Mouse (Mus musculus) heart, embryonic 14.5 days (tissue): Measurements from ENCODE around the gene Rps6kl1. TPM values are rescaled to one million over a fixed set of nuclear protein-coding genes. Genes with fewer than 3 reads are reported as not detected.
A peak's percentile ranks its signal among the peaks of the same experiment; 100 is the strongest.

Source experiments
- ATAC-seq: fragments of 200-750 bp; cut with Nextera tagmentation; 2 replicates; pipeline ENCODE4 v1.8.0; 2017; ENCODE audit warnings: low read depth, moderate TSS enrichment; ENCODE audit not compliant: insufficient number of reproducible peaks, insufficient read depth, low FRiP score
- H3K27ac ChIP-seq, 2 experiments: fragments of 200-500 bp in 1 of 2; fragments of 300-500 bp in 1 of 2; sonication (generic) in 1 of 2; replicated peaks in 1 of 2; 2 replicates each; pipeline ENCODE4 v1.5.1; 2012 to 2014; ENCODE audit warnings: low read depth in 2 of 2, low read length in 2 of 2, control low read depth in 1 of 2, mild to moderate bottlenecking in 1 of 2, mixed read lengths in 1 of 2; ENCODE audit not compliant: control insufficient read depth in 1 of 2, insufficient read depth in 1 of 2
- H3K27me3 ChIP-seq: fragments of 300-500 bp; sonication (generic); 2 replicates; pipeline ENCODE4 v1.6.1; 2014; ENCODE audit warnings: mild to moderate bottlenecking, low read length, control low read depth; ENCODE audit not compliant: control insufficient read depth, insufficient read depth
- H3K36me3 ChIP-seq: fragments of 300-500 bp; sonication (generic); 2 replicates; pipeline ENCODE4 v1.6.1; 2014; ENCODE audit warnings: mild to moderate bottlenecking, control low read depth, low read length, mixed read lengths; ENCODE audit not compliant: control insufficient read depth, insufficient read depth
- H3K4me1 ChIP-seq, 2 experiments: fragments of 200-500 bp in 1 of 2; fragments of 300-500 bp in 1 of 2; sonication (generic) in 1 of 2; 2 replicates each; pipeline ENCODE4 v1.6.1; 2012 to 2014; ENCODE audit warnings: low read length in 2 of 2, control low read depth in 1 of 2, mixed read lengths in 1 of 2; ENCODE audit not compliant: control insufficient read depth in 2 of 2, insufficient read depth in 2 of 2
- H3K4me2 ChIP-seq: fragments of 300-500 bp; sonication (generic); 2 replicates; pipeline ENCODE4 v1.6.1; 2014; ENCODE audit warnings: mild to moderate bottlenecking, low read length
- H3K4me3 ChIP-seq, 2 experiments: fragments of 200-500 bp in 1 of 2; fragments of 300-500 bp in 1 of 2; sonication (generic) in 1 of 2; 2 replicates each; pipeline ENCODE4 v1.5.1; 2012 to 2014; ENCODE audit warnings: low read length in 2 of 2, mild to moderate bottlenecking in 2 of 2, control low read depth in 1 of 2, low read depth in 1 of 2, moderate library complexity in 1 of 2; ENCODE audit not compliant: control insufficient read depth in 1 of 2, insufficient read depth in 1 of 2
- H3K9ac ChIP-seq: fragments of 300-500 bp; sonication (generic); 2 replicates; pipeline ENCODE4 v1.6.1; 2014; ENCODE audit warnings: mild to moderate bottlenecking, low read length
- H3K9me3 ChIP-seq: fragments of 300-500 bp; sonication (generic); 2 replicates; pipeline ENCODE4 v1.6.1; 2016; ENCODE audit warnings: low read length, control low read depth; ENCODE audit not compliant: control insufficient read depth
- WGBS: fragments of 180-500 bp; shearing (Covaris S2); extraction: QIAGEN DNeasy Blood & Tissue Kit; methylation state at CpG from one replicate; pipeline ENCODE4 v1.1.7; 2014; 5-methylcytosine and 5-hydroxymethylcytosine counted together
- polyA plus RNA-seq: library from polyadenylated mRNA; unstranded; fragments of >200 nt; fragmentation: Nextera tagmentation; extraction: Ambion mirVana; gene quantifications from 2 replicates; pipeline ENCODE4 v1.2.1, GENCODE M21; 2014

The Rps6kl1 gene
- polyA plus RNA-seq, 1 experiment from 2014 or later = 1.1 TPM

- no peaks in the 10 kb centered on the region for H3K27me3 ChIP-seq
- H3K27ac ChIP-seq = peak overlapping the region in 1 of 2 experiments; percentile 56; a peak in 1 of 4 replicates
- H3K4me3 ChIP-seq = no peak overlapping the region
- peaks cover 40% of the 10 kb centered on the region for H3K36me3 ChIP-seq
- ATAC-seq = no peak
- WGBS = 83% methylated on average over 3 of the region's 3 CpGs
- peak overlapping the region; percentile 87 for H3K4me2 ChIP-seq
- H3K9me3 ChIP-seq = no peaks in the 10 kb centered on the region
- H3K9ac ChIP-seq = no peak overlapping the region
- H3K4me1 ChIP-seq = peaks cover 10 to 33% of the 10 kb centered on the region in 2 experiments
Observed at GRCm38 (mm10) chr12:85113337-85113736, 37.7 kb downstream of the Rps6kl1 start.

- 74% methylated on average over 7 of the region's 7 CpGs for WGBS
- peaks cover 33% of the 10 kb centered on the region for H3K36me3 ChIP-seq
- peak overlapping the region; percentile 87 for H3K4me2 ChIP-seq
- no peak overlapping the region; the same call in 1 of the 2 replicates for H3K9ac ChIP-seq
- no peaks in the 10 kb centered on the region for H3K9me3 ChIP-seq
- H3K27ac ChIP-seq = peak overlapping the region; percentile 49 to 56; a peak in 3 of 4 replicates
- no peak for ATAC-seq
- no peak overlapping the region for H3K4me3 ChIP-seq
- peaks cover 10 to 33% of the 10 kb centered on the region in 2 experiments for H3K4me1 ChIP-seq
- no peaks in the 10 kb centered on the region for H3K27me3 ChIP-seq
Observed at GRCm38 (mm10) chr12:85112550-85113251, 38.4 kb downstream of the Rps6kl1 start.

DNA sequence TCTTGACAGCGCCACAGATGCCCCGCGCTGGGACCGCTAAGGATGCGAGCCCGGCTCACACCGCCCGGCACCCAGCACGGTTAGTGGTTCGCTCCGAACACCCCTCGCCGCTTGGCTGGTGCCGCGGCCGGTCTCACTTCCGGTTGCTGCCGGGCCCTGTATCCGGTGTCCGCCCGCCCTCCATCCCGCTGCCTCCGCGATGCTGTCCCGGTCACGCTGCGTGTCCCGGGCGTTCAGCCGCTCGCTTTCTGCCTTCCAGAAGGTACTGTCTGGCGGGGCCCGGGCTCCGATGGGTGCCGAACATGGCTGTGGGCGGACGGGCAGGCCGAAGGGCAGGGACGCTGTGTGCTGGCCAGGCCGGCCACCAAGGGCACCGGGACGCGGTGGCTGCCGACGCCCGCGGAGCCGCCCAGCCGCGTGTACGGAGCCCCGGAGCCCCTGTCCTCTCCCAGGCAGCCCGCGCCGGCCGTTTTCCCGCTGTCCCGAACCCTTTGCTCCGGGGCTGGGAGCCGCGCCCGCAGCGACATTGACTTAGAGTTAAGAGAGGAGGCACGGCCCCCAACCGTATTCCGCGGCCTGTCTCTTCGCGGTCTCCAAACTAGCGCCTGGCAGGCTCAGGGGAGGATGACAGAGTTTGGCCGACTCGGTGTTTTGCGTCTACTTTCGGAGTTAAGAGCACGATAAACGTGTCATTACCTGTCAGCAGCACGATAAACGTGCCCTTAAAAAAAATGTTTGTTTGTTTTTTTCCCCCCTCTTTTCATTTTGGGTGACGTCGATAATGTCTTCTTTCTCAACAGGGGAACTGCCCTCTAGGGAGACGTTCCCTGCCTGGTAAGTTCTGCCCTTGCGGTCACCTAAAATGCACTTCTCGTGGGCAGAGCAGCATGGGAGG lies 40.1 kb downstream of the Rps6kl1 start, which contains the start of the genes Prox2 and Dlst:
Gene Prox2 (minus strand): TSS at position 62 of the 895 bp plus-strand sequence.
Gene Dlst (plus strand): TSS at position 136 of the 895 bp plus-strand sequence.
- H3K36me3 ChIP-seq = peaks cover 23% of the 10 kb centered on the region
- peaks cover 15 to 41% of the 10 kb centered on the region in 2 experiments for H3K4me1 ChIP-seq
- no peaks in the 10 kb centered on the region for H3K9me3 ChIP-seq
- WGBS = under 1% methylated on average over 74 of the region's 83 CpGs
- peak within 1 kb of the TSS; percentile 95 to 99 for H3K4me3 ChIP-seq
- peak; percentile 87 for ATAC-seq
- no peaks in the 10 kb centered on the region for H3K27me3 ChIP-seq
- H3K9ac ChIP-seq = peak within 1 kb of the TSS; percentile 99
- peak within 1 kb of the TSS; percentile 89 to 96 for H3K27ac ChIP-seq
- H3K4me2 ChIP-seq = peak within 1 kb of the TSS; percentile 87

DNA sequence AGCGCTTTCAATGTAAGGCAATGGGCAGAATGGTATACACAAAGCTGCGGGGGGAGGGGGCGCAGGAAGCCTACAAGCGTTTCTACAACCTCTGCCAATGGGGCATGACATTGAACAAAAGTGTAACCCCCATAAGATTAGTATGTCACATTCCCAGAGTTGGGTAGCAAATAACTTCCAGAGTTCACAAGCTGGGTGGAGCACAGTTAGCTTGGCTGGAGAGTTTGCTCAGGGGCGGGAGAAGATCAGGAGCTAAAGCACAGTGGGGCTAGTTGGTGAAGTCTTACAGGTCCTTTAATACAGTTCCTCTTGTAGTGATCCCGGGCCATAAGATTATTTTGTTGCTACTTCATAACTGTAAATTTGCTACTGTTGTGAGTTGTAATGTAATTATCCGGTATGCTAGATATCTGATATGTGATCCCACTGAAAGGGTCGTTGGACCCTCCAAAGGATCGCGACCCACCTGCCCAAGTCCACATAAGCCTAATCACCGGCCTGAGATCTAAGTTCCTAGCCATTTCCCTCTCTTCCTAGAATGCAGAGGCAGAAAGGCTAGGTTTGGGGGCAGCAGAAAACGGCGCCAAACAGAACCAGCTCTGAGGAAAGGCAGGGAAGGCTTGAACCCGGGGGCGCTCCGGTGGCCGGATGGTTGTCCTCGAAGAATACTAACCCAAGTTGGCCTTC lies 40.9 kb downstream of the Rps6kl1 start:
- no peaks in the 10 kb centered on the region for H3K9me3 ChIP-seq
- H3K4me3 ChIP-seq = peak overlapping the region; percentile 95 to 99
- 15% methylated on average over 18 of the region's 18 CpGs for WGBS
- peaks cover 15% of the 10 kb centered on the region for H3K36me3 ChIP-seq
- H3K4me1 ChIP-seq = peaks cover 15 to 37% of the 10 kb centered on the region in 2 experiments
- no peaks in the 10 kb centered on the region for H3K27me3 ChIP-seq
- H3K27ac ChIP-seq = peak overlapping the region; percentile 89 to 96
- H3K9ac ChIP-seq = peak overlapping the region; percentile 99
- H3K4me2 ChIP-seq = peak overlapping the region; percentile 87
- ATAC-seq = no peak

DNA sequence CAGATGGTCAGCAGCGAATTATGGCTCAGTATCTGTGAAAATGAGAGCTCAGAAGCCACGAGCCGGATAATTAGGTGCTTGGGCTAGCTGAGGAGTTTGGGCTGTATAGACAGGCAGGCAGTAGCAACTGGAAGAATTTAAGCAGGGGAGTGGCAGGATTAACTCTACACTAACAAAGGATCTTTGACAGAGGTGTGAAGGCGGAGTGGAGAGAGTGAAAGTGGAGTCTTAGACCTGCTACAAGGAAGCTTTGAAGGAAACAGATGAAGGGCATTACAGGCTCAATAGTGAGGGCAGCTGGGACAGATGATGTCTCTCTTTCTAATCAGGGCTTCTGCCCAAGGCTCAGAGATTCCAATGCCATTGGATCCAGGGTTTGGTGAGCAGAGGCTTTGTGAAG lies 41.6 kb downstream of the Rps6kl1 start:
- no peak for ATAC-seq
- no peak overlapping the region for H3K4me3 ChIP-seq
- no peaks in the 10 kb centered on the region for H3K9me3 ChIP-seq
- H3K4me2 ChIP-seq = peak overlapping the region; percentile 87
- H3K4me1 ChIP-seq = peaks cover 15 to 37% of the 10 kb centered on the region in 2 experiments
- no peaks in the 10 kb centered on the region for H3K27me3 ChIP-seq
- H3K9ac ChIP-seq = 0 out of 2 replicates have a peak overlapping the region, but pooled peaks have one; percentile 99
- H3K27ac ChIP-seq = no peak overlapping the region
- WGBS = 63% methylated on average over 4 of the region's 4 CpGs
- H3K36me3 ChIP-seq = 0 out of 2 replicates have a peak, but pooled peaks cover 8% of the 10 kb centered on the region

DNA sequence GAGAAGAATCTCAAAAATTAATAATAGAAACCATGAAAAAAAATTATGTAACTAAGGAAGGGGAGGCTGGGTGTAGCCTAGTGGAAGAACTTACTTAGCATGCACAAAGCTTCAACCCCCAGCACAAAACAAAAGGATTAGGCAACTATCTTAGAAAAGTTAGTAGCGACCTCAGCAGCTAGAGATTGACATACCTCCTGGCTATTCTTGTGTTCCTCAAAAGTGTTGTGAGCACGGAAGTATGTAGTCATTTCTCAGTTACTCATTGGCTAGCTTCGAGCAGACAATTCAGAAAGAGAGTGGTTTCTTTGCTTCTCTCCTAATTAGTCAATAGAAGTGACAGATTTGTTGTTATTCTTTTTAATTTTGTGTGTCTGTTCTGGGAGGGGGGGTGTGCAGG lies 42.4 kb downstream of the Rps6kl1 start:
- WGBS = 64% methylated on average over 3 of the region's 3 CpGs
- Histone ChIP-seq H3K4me1 (peaks cover 15 to 36% of the 10 kb centered on the region in 2 experiments), H3K27ac (no peak overlapping the region), H3K9ac (no peak overlapping the region), H3K27me3 (no peaks in the 10 kb centered on the region), H3K36me3 (0 out of 2 replicates have a peak, but pooled peaks cover 8% of the 10 kb centered on the region), H3K4me3 (no peak overlapping the region), H3K9me3 (no peaks in the 10 kb centered on the region), H3K4me2 (no peak overlapping the region)
- no peak for ATAC-seq

DNA sequence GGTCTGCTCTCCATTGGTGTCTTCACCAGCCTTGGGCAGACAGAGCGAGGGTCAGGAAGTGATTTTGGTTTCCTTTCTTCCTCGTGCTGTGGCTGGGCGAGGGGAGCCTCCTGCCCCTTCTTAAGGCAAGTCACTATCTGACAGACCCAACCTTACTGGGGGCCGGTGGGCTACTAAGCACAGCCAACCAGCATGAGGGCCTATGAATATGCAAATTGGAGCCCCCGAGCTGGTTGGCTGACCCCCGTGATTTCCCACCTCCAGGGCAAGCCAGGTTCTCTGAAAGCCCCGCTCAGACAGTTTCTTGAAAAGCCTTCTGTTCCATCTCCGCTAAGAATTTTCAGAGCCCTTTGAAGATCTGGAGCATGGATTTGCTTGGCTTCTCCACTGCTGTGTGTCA lies 44.8 kb downstream of the Rps6kl1 start:
- no peak overlapping the region for H3K27ac ChIP-seq
- H3K27me3 ChIP-seq = no peaks in the 10 kb centered on the region
- 7% methylated on average over 8 of the region's 8 CpGs for WGBS
- H3K9ac ChIP-seq = peak overlapping the region; percentile 50
- peaks cover 8 to 13% of the 10 kb centered on the region in 2 experiments for H3K4me1 ChIP-seq
- no peak for ATAC-seq
- no peaks in the 10 kb centered on the region for H3K9me3 ChIP-seq
- H3K4me3 ChIP-seq = peak overlapping the region; percentile 12 to 15; a peak in 3 of 4 replicates
- no peaks in the 10 kb centered on the region for H3K36me3 ChIP-seq
- H3K4me2 ChIP-seq = peak overlapping the region; percentile 56
